Mouse (Mus musculus) cerebellum, adult 2 months (tissue): ENCODE data around the gene Kdsr.

Source experiments
- CTCF ChIP-seq: fragments of 200-500 bp; IDR thresholded peaks from 2 replicates; pipeline ENCODE4 v1.5.1; 2011; ENCODE audit warnings: low read depth, mild to moderate bottlenecking, control low read depth, low read length, moderate library complexity, borderline replicate concordance; ENCODE audit not compliant: insufficient read depth
- POLR2A ChIP-seq: fragments of 200-500 bp; IDR thresholded peaks from 2 replicates; pipeline ENCODE4 v1.6.1; 2011; ENCODE audit warnings: low read length, control low read depth, borderline replicate concordance; ENCODE audit not compliant: insufficient read depth

DNA sequence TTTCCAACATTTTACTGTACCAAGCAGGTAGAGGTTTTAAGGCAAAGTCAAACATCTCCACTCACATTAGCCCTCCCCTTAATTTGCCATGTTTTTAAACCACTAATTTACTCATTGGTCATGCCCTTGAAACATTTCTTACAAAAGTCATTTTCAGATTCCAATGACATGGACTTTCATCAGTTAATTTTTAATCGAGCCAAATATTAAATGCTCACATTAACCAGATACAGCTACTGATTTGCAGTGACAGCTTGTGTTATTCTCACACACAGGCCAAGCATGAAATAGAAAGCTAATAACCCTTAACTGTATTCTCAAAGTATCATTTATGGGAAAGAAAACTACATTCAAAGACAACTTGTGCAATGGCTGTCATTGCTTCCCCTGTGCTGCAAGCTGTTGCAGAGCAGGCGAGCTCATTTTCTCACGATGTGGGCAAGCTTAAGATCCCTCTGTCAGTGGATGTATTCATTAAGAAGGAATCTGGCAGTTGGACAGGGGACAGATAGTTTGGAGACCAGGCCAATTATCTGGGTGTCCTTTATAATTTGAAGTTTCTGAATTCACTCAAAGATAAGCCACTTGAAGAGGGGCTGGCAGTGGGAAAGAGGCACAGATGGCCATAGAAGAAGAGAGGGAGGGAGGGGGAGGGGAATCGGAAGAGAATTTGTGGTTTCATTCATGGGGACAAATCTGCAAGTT is 56.9 kb downstream of the Kdsr start:
- no peak for TF ChIP-seq CTCF
- TF ChIP-seq POLR2A, result no peak
